Mouse (Mus musculus): ENCODE measurements around the gene Dst.

The Dst gene

DNA sequence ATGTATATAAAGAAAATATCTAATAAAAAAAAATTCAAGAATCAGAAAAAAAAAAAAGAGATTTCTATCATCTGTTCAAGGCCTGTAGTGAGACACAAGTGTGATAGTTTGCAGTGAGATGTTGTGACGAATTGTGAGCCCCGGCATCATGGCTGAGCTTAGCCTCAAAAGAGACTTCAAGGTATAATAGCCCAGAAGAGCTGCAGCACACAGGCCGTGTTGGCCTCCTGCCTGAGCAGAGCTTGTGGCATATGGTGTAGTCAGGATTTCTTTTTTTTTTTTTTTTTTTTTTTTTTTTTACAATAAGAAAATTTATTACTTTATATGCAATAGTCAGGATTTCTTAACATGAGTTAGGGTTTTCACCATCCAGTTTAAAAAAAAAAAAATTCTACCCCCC is 191.4 kb downstream of the Dst start:
- DNase-seq (ENCODE audit: low spot score in 2 of 2), result no peak

DNA sequence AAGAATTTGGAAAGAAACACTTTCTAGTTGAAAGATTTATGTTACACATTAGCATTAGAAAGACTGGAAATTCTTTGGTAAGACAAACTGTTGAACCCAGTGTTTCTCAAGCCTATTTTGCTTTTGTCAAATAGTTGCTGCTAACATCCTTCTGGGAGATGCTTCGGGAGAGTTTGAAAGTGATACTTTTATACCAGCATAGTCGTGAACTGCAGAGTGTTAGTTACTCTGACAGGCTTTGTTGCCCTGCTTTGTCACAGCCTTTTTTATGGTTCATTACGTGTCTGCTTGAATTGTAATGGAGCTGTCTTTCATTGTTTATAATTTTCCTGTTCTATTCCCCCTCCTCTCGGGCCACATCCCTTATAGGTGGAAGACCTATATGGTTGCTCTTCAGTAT is 192.4 kb downstream of the Dst start:
- no peak for DNase-seq (ENCODE audit: low spot score in 2 of 2)

DNA sequence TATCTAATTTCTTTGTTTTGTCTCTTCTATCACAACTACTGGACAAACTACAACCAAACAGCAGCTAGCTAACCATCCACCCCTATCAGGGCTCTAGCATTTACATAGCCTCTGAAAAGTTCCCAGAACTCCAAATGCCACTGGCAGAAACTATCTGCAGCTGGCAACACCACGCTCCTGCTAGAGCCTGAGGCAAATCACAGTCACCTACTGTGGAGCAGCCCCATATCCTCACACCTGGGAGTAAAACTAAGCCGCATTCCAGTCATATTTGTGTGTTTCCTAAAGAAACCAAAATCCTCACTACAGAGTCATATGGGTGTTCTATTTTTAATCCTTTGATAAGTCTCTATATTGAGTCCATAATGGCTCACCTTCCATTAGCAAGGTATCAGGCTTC is 194.6 kb downstream of the Dst start:
- DNase-seq (ENCODE audit: low spot score in 2 of 2), result no peak

DNA sequence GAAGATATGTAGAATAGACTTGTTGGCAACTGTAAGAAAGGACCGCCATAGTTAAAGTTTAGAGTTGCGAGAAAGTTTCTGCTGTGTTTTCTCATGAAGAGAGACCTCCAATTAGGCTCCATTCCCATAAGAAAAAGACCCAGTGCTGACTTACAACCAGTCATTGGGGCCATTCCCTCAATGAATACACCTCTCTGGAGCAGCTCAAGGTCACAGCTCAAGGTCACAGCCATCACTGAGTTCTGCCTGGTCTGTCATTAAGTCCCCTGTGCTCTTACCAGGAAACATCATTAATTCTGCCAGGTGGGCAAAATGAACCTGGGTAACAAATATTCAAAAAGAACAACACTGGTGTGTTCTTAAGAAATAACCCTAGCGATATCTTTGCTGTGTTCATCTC is 195.2 kb downstream of the Dst start:
- DNase-seq (ENCODE audit: low spot score in 2 of 2), result no peak

DNA sequence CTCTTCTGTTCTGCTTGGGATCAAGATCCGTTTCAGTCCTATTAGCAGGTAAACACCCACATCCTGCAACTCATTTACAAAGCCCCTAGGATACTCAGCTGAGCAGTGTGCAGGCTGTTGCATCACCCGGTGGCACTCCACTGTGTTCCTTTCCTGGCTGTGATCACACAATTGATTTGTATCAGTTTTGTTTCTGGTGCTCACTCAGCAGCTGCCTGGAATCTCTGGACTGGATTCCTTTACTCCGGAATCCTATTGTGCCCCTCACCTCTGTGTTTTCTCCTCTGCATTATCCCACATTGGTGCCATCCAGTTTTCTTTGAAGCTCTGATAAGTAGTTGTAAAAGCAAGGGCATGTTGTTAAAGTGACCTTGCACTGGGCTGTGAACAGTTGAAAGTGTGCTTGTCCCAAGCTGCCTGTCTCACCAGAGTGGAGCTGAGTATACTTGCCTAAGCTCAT is 195.7 kb downstream of the Dst start:
- no peak for DNase-seq (ENCODE audit: low spot score in 2 of 2)

DNA sequence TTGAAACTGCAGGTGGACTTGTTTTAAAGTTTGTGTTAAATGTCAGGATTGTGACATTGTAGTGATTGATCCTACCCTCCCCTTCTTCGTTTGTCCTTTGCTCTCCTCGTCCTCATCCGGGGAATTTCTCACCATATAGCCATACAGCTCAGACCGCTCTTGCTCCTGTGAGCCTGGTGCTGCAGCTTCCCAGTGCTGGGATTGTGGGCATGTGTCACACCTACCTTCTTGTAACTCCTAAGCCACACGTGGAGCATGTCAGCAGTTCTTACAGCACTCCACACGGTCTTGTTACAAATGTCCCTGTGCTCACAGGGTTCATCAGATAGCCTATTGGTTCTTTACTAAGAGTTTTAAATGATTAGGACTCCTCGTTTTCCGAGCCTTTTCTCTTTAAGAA is 196.8 kb downstream of the Dst start:
- no peak for DNase-seq (ENCODE audit: low spot score in 2 of 2)

DNA sequence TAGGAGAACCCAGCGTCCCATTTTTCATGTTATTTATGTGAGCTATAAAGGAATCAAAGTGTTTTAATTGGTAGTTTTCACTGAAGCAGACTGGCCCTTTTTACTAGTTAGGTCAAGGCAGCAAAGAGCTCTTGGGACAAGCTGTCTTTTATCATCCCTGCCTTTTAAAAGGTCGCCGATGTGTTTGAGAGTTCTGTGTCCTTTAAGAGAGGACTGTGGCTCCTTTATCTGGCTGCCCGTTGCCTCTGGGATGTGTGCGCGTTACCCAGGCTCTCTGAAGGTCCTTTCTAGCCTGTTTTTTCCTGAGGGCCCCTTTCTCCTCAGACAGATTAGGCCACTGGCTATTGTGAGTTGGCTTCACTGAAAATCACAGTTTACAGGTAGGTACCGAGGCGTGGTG is 198.6 kb downstream of the Dst start:
- no peak for DNase-seq (ENCODE audit: low spot score in 2 of 2)

DNA sequence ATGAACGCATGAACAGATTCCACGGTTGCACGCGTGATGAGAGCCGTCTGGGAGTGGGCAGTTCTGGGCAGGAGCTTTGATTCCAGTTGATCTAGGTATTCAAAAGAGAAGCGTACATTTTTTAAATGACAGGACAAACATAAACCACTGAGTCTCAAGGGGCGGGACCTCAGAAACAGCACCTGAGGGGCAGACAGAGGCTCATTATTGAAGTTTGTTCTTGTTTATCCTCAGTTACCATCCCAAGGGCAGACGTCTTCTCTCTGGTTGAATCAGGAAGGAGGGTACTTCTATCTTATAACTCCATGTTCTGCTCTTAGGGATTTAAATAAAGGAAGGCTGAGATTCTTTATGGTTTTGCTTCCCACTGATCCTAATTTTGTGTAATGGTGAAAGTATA is 199.1 kb downstream of the Dst start:
- no peak for DNase-seq (ENCODE audit: low spot score in 2 of 2)

DNA sequence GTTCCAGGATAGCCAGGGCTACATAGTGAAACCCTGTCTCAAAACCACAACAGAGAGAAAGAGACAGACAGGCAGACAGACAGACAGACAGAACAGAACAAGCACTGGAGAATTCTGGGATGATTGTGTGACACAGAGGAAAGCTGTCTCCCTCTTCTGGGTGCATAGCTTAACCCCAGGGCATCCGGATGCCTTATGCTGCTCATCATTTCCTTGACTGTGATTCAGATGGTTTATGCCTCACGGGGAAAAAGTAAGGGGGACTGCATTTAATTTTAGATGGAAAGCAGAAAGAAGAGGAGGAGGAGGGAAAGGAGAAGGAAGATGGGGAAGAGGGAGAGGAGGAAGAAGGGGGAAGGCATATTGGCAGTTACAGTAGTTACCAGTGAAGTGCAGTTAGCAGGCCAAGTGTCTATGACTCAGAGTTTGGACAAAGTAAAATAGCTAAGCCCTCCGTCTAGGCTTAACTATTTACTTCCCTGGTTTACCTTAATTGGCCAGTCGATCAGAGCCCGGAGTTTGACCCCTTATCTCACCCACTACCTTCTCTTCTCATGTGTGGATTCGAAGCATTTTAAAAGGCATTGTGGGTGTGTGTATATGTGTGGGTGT is 201.7 kb downstream of the Dst start:
- DNase-seq (ENCODE audit: low spot score in 2 of 2), result no peak

DNA sequence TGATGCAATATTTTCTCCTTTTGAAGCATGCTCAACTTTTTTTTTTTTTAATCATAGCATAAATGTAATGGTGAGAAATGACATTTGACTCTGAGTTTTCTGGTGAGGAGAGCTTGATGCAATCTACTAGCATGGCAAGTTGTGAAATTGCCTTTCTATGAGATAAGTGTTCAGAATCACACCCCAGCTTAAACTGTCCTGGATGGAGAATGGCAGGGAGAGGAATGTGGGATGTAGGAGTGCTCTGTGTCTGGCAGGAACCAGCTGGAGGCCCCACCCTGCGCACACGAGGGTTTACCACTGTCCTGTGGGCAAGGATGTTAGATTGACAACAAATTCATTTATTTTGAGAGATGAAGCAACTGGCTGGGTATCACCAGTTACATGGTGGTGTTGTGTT is 202.8 kb downstream of the Dst start:
- no peak for DNase-seq (ENCODE audit: low spot score in 2 of 2)

DNA sequence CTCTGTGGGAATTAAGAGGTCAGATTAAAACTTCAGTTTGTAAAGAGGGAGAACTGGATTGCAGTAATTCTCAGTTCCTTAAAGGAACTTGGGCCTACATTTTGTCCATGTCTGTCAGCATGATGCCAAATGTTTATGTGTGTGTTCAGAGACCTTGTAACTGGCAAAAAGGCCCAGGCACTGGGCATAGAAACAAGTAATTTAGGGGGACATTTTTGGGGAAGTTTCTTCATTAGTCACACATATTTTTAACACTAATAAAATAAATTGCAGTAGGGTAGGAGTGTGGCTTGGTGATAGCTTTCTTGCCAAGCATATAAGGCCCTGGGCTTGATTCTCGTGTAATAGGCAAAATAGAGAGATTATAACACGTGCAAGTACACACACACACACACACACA is 203.9 kb downstream of the Dst start:
- no peak for DNase-seq (ENCODE audit: low spot score in 2 of 2)

DNA sequence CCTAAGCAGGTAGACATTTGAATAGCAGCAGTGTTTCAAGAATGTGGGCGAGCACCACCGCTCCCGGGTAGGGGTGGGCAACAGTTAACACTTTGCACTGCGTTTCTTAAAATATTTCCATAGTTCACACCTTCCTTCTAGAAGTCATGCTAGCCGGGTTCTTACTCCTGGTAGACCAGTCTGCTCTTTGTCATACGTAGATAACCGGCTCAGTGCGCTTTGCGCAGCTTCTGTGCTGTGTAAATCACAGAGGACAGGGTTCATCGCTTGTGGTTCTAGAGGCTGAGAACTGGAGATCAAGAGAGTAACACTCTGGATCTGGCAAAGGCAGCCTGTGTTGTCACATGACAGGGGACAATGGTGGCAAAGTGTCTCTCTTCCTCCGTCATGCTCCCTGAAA is 208.4 kb downstream of the Dst start:
- DNase-seq (ENCODE audit: low spot score in 2 of 2), result no peak

DNA sequence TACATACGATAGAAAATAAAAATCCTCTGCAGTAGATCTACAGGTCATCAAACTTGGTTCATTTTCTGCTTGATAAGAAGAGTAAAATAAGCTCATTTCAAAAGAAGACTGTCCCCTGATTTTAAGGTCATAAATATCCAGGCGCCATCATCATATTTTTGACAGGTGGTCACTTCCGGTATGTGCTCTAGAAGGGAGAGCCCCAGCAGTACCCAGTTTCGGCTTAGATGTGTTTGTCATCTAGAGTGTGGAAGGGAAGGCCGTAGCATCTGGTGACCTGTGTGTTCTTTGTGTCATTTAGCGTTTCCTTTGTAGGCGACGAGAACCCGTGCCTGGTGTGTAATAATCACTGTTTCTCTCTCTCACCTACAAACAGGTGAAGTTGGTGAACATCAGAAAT is 209.0 kb downstream of the Dst start:
- no peak for DNase-seq (ENCODE audit: low spot score in 2 of 2)

DNA sequence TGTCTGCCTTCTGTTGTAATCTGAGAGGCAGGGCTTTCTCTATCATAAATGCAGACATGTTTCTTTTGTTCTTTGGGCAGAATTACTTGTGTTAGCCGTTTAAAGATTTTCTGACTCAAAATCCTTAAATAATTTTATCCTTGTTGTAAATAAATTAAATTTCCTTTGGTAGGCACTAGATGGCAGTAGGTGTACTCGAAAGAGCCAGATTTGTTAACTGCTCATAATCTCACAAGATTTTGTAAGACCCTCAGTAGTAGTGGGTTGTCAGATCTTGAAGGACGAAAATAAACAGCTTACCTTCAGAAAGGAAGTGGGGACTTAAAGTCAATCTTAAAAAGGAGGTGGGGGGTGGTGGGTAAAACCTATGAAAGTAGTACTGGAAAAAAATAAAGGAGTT is 209.7 kb downstream of the Dst start:
- DNase-seq (ENCODE audit: low spot score in 2 of 2), result no peak

DNA sequence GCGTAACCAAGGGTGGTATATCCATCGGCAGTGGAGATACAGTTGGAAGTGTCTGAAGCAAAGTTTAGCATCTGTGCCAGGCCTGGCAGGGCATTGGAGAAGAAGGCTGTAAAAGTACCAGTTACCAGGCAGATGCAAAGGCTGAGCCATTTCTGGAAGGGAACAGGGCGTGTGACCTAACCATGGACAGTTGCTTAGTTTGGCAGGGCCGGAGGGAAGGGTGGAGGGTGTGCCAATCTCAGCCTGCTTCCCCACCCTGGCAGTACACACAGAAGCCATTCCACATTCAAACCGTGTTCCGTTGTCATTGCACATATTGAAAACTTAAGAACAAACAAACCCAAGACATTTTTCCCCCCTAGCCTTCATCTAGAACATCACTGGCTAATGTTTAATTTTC is 212.0 kb downstream of the Dst start:
- no peak for DNase-seq (ENCODE audit: low spot score in 2 of 2)

DNA sequence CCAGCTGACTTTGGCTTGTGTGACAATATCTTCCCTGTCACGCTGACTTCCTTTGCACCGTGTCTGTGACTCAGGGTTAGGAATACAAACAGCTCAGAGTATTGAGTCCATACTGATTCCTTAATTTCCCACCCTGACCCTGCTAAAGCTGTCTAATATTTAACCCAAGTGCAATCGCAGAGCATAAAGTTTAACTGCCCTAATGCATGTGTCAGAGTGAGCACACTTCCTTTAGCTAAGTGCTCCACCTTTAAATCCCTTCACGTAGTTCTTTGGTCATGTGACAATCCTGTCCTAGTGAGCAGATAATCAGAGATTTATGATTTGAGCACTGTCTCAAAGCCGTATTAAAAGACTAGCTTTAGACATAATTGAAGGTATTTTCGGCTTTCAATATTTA is 212.6 kb downstream of the Dst start:
- DNase-seq (ENCODE audit: low spot score in 2 of 2), result no peak

DNA sequence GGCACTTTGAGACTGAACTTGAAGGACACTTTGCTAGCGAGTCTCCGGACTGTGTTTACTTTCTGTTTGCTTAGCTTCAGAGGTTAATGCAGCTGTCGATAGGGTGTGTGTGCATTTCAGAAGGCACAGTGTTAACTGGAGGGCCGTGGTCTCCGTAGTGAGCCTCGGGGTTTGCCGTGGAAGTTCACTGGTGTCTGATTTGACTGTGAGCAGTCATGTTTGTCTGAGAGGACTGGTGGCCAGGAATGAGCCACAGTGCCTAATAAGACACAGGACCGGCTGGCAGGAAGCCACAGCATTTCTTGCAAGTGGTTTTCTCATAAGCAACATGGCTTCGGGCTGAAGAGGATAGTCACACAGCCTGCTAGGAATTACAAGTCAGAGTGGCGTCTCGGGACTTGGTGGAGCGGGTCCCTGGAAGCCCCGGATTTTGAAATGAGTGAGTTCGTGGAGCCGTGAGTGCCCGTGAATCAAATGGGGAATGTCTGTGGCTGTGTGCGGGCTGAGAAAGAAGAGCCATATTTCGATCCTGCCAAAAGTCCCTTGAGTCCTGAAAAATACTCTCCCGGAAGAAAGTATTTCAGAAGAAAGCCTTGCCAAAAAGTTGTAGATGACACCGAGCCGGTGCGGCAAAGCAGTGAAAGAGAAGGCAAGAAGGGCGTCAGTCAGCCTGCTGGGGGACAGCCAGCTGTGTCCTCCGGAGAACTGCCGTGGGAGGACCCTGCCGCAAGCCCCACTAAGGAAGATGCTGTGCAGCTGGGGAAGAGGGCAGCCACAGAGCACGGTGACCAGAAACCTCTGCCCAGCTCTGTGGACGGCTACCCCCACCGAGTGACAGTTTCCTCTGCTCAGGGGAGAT is 213.4 kb downstream of the Dst start:
- no peak for DNase-seq (ENCODE audit: low spot score in 2 of 2)

DNA sequence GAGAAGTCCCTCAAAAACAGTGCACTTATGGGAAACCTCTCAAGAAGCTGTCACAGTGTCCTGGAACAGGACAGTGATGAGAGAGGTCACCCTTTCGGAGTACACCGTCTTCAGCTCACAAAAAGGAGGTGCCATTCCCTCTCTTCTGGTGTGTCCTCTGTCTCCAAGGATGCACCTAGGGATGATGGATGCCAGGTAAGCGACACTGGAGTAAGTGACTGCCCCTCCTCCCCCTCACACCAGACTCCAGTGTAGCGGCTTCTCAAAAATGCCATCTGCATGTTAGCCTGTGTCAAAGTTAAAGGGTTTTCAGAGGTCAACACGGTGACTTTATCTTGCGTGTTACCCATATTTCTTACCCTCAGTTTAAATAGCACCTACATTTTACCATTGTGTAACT is 214.2 kb downstream of the Dst start:
- DNase-seq (ENCODE audit: low spot score in 2 of 2), result no peak

DNA sequence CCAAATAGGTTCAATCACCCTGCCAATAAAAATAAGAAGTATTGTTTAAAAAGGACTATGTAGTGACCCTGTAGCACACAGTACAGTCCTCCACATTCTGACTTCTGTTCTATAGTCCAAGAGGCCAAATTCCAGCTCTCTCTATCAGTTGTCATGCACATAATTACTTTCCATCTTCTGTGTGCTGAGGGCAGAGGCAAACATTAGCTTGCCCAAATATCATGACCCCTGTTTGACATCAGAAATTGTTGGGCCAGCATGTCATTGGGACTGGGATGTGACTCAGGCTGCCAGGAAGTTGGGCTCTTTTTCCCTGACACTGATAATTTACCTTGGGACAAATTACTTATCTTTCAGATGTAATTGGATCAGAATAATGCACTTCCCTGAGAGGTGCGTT is 214.9 kb downstream of the Dst start:
- DNase-seq (ENCODE audit: low spot score in 2 of 2), result no peak

DNA sequence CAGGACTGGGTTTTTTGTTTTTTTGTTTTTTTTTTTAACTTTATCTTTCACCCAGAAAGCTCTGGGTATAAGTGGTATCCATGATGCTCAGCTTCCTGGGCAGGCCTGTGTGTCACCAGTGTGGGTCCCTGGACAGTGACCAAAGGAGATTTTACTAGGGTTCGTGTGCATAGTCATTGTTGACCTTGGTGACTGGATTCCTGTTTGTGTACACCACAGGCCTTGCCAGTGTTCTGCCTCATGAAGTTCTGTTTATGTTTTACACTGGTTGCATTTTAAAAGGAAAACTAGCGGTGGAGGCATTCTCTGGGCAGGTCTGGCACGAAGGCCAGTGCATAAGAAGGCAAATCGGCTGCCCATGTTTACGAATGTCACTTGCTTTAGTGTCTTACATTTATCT is 215.3 kb downstream of the Dst start:
- DNase-seq (ENCODE audit: low spot score in 2 of 2), result no peak

DNA sequence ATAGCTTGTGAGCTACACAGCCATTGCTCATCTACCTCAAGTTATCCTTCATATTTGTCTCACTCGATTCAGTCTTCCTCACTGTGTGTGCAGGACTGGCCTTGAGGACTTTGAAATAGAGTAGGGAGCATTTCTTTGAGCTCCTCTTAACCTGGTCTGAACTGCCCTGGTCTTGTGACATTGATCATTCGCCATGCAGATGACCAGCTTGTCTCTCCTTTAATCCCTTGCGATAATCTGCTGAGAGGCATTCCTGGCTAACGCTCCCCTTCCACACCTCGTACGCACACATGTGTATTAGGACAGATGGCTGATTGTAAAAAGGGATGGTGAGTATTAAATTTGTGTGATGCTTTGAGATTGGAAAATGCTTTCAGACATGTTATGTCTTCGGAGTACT is 216.4 kb downstream of the Dst start:
- DNase-seq (ENCODE audit: low spot score in 2 of 2), result no peak

DNA sequence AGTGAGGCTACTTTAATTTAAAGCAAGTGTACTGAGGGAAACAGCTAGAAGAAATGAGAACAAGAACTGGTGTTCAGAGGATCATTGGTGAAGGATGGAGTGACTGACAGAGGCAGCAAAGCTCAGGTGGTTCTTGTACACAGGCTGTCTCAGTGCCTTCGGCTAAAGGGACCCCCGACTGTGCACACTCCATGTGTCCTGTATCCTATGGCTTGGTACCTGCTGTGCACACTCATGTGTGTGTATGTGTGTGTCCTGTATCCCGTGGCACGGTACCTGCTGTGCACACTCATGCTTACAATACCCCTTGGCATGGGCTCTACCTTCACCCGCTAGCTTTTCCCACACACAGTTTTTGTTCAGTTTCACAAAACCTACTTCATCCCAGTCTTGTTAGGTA is 217.1 kb downstream of the Dst start:
- no peak for DNase-seq (ENCODE audit: low spot score in 2 of 2)

DNA sequence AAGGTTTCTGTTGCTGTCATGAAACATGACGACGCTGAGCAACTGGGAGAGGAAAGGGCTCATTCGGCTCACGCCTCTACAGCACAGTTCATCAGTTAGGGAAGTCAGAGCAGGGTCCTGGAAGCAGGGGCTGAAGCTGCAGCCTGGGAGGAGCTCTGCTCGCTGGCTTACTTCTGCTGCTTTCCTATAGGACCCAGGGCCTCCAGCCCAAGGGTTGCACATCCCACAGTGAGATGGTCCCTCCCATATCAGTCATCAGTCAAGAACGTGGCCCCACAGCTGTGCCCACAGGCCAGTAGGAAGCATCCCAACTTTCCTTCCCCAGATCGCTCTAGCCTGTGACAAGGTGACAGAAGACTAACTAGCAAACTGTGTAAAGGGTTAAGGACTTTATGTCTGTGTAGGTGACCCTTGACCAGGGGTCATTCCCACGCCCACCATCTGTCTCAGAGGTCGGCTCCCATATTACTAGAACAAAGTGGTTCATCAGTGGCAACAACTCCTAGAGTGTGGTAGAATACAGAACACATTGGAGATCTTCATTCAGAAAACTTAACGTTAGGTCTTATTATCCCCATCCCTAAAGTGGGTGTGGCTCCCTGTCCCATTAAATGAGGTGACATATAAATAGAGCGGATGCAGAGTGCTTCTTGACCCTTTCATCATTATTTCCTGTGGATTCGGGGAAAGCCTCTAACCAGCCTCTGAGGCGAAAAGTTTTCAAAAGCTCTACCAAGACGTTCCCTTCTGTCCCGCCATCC is 219.9 kb downstream of the Dst start:
- no peak for DNase-seq (ENCODE audit: low spot score in 2 of 2)
